Mouse (Mus musculus): ENCODE data around the gene Hbb-bs.

GRCm38 (mm10) chr7:103843034-103843433, 15.1 kb upstream of the Hbb-bs start, which contains the start of gene Hbb-bh1:
- TF ChIP-seq USF1 (IDR thresholded peaks at IDR 0.05; ENCODE audit: low read depth) (no peak), CTCF (IDR thresholded peaks at IDR 0.05; ENCODE audit: control insufficient read depth, insufficient read depth, insufficient read length) (no peak), CEBPB (IDR thresholded peaks at IDR 0.05; ENCODE audit: low read depth) (no peak), MAX (IDR thresholded peaks at IDR 0.05) (no peak), MYOG (IDR thresholded peaks at IDR 0.05; ENCODE audit: control insufficient read depth, extremely low read depth, insufficient read length) (no peak)

Measured in C2C12 (cell line).